Mouse (Mus musculus) liver, postnatal 0 days (tissue): ENCODE measurements around the gene Rnf181.

Experiments used
- CTCF ChIP-seq: sonication (generic); IDR thresholded peaks from 2 replicates; pipeline ENCODE4 v1.5.1; 2016; ENCODE audit warnings: antibody characterized with exemption, low read depth
- EP300 ChIP-seq: IDR thresholded peaks from 2 replicates; pipeline ENCODE4 v1.6.1; 2016; ENCODE audit warnings: antibody characterized with exemption, low read depth, mild to moderate bottlenecking

- TF ChIP-seq CTCF = no peak
- TF ChIP-seq EP300 = no peak
Observed at GRCm38 (mm10) chr6:72379377-72380130, 12.8 kb upstream of the Rnf181 start.
